Mouse (Mus musculus): ENCODE measurements around the gene Tmem262. TPM values are rescaled to one million over a fixed set of nuclear protein-coding genes. Genes with fewer than 3 reads are reported as not detected.

Tmem262 gene
- polyA plus RNA-seq, 2 experiments: 0.20 TPM; not detected in 1

GRCm38 (mm10) chr19:6117986-6118676 is 38.3 kb downstream of the Tmem262 start, which contains the start of gene Sac3d1:
Gene Sac3d1, minus strand, starts transcription at chr19:6118650.
- Histone ChIP-seq H3K36me3 (ENCODE audit: control insufficient read depth, insufficient read depth, low read length) (peaks cover 31% of the 10 kb centered on the region), H3K27me3 (ENCODE audit: control insufficient read depth, insufficient read depth, low read length) (no peaks in the 10 kb centered on the region)
- WGBS: under 1% methylated on average over 67 of the region's 77 CpGs

GRCm38 (mm10) chr19:6118677-6119185 is 38.9 kb downstream of the Tmem262 start:
- peak overlapping the region; percentile 79 for H3K9ac ChIP-seq (ENCODE audit: low read depth, low read length, severe bottlenecking)
- peak overlapping the region; percentile 83 for H3K4me2 ChIP-seq (replicated peaks; ENCODE audit: low read depth, low read length, severe bottlenecking)
- no peaks in the 10 kb centered on the region for H3K27me3 ChIP-seq (ENCODE audit: control insufficient read depth, insufficient read depth, low read length)
- peaks cover 10% of the 10 kb centered on the region for H3K4me1 ChIP-seq (ENCODE audit: control insufficient read depth, insufficient read depth, low read length)
- TF ChIP-seq POLR2A (IDR thresholded peaks at IDR 0.05; ENCODE audit: borderline replicate concordance, extremely low read depth, insufficient read depth, insufficient read length): no peak
- H3K9me3 ChIP-seq (ENCODE audit: control insufficient read depth, low read length): no peaks in the 10 kb centered on the region
- WGBS: 3% methylated on average over 8 of the region's 8 CpGs
- peaks cover 33% of the 10 kb centered on the region for H3K36me3 ChIP-seq (ENCODE audit: control insufficient read depth, insufficient read depth, low read length)
- H3K27ac ChIP-seq (replicated peaks; ENCODE audit: low read depth, low read length): peak overlapping the region; percentile 93
- no peak for ATAC-seq (ENCODE audit: low FRiP score, low read depth)
- peak overlapping the region; percentile 88 for H3K4me3 ChIP-seq (replicated peaks; ENCODE audit: low read length)
- no peak for DNase-seq (ENCODE audit: low spot score)

More at GRCm38 (mm10) chr19:6117986-6118676, 38.3 kb downstream of the Tmem262 start, which contains the start of gene Sac3d1:
- DNase-seq (ENCODE audit: low spot score) (peak; percentile 96), ATAC-seq (ENCODE audit: low FRiP score, low read depth) (peak; percentile 90)
- H3K9ac ChIP-seq (ENCODE audit: low read depth, low read length, severe bottlenecking): peak within 1 kb of the TSS; percentile 79
- peak within 1 kb of the TSS; percentile 88 for H3K4me3 ChIP-seq (replicated peaks; ENCODE audit: low read length)
- H3K4me2 ChIP-seq (replicated peaks; ENCODE audit: low read depth, low read length, severe bottlenecking): peak within 1 kb of the TSS; percentile 83
- H3K4me1 ChIP-seq (ENCODE audit: control insufficient read depth, insufficient read depth, low read length): peaks cover 10% of the 10 kb centered on the region
- no peaks in the 10 kb centered on the region for H3K9me3 ChIP-seq (ENCODE audit: control insufficient read depth, low read length)
- H3K27ac ChIP-seq (replicated peaks; ENCODE audit: low read depth, low read length): peak within 1 kb of the TSS; percentile 93
- TF ChIP-seq POLR2A (IDR thresholded peaks at IDR 0.05; ENCODE audit: borderline replicate concordance, extremely low read depth, insufficient read depth, insufficient read length): peak; percentile 81; the same call in 1 of the 2 replicates

- Histone ChIP-seq H3K27me3 (ENCODE audit: control insufficient read depth, insufficient read depth, low read length) (no peaks in the 10 kb centered on the region), H3K4me3 (replicated peaks; ENCODE audit: low read length) (no peak overlapping the region), H3K9ac (ENCODE audit: low read depth, low read length, severe bottlenecking) (no peak overlapping the region), H3K9me3 (ENCODE audit: control insufficient read depth, low read length) (no peaks in the 10 kb centered on the region), H3K36me3 (ENCODE audit: control insufficient read depth, insufficient read depth, low read length) (peaks cover 14% of the 10 kb centered on the region), H3K27ac (replicated peaks; ENCODE audit: low read depth, low read length) (no peak overlapping the region), H3K4me2 (replicated peaks; ENCODE audit: low read depth, low read length, severe bottlenecking) (no peak overlapping the region), H3K4me1 (ENCODE audit: control insufficient read depth, insufficient read depth, low read length) (peaks cover 9% of the 10 kb centered on the region)
- WGBS: 19% methylated on average over 10 of the region's 19 CpGs
- no peak for ATAC-seq (ENCODE audit: low FRiP score, low read depth)
- no peak for DNase-seq (ENCODE audit: low spot score)
- TF ChIP-seq POLR2A (IDR thresholded peaks at IDR 0.05; ENCODE audit: borderline replicate concordance, extremely low read depth, insufficient read depth, insufficient read length): no peak
Measured at GRCm38 (mm10) chr19:6121761-6122160, 41.9 kb downstream of the Tmem262 start.

- Histone ChIP-seq H3K4me1 (ENCODE audit: control insufficient read depth, insufficient read depth, low read length) (peaks cover 6% of the 10 kb centered on the region), H3K27ac (replicated peaks; ENCODE audit: low read depth, low read length) (no peak overlapping the region), H3K4me2 (replicated peaks; ENCODE audit: low read depth, low read length, severe bottlenecking) (no peak overlapping the region), H3K9ac (ENCODE audit: low read depth, low read length, severe bottlenecking) (no peak overlapping the region), H3K36me3 (ENCODE audit: control insufficient read depth, insufficient read depth, low read length) (peaks cover 14% of the 10 kb centered on the region), H3K9me3 (ENCODE audit: control insufficient read depth, low read length) (no peaks in the 10 kb centered on the region), H3K4me3 (replicated peaks; ENCODE audit: low read length) (no peak overlapping the region), H3K27me3 (ENCODE audit: control insufficient read depth, insufficient read depth, low read length) (no peaks in the 10 kb centered on the region)
- DNase-seq (ENCODE audit: low spot score) (no peak), ATAC-seq (ENCODE audit: low FRiP score, low read depth) (no peak)
- 68% methylated on average over 8 of the region's 8 CpGs for WGBS
- no peak for TF ChIP-seq POLR2A (IDR thresholded peaks at IDR 0.05; ENCODE audit: borderline replicate concordance, extremely low read depth, insufficient read depth, insufficient read length)
Measured at GRCm38 (mm10) chr19:6123330-6123729, 43.5 kb downstream of the Tmem262 start.

DNA sequence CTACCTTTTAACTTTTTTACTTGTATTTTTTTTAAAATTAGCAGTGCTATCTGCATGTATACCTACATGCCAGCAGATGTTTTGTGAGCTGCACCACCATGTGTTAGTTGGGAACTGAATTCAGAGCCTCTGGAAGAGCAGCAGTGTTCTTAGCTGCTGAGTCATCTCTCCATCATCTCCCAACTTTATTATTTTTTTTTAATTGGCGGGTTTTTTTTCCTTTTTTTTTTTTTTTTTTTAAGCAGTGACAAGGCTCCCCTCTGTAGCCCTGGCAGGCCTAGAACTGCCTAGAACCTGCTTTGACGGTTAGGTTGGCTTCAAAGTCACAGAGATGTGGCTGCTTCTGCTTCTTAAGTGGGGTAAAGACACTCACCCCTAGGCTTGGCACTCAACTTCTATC is 45.1 kb downstream of the Tmem262 start:
- no peak overlapping the region for H3K9ac ChIP-seq (ENCODE audit: low read depth, low read length, severe bottlenecking)
- ATAC-seq (ENCODE audit: low FRiP score, low read depth): no peak
- TF ChIP-seq POLR2A (IDR thresholded peaks at IDR 0.05; ENCODE audit: borderline replicate concordance, extremely low read depth, insufficient read depth, insufficient read length): no peak
- no peaks in the 10 kb centered on the region for H3K9me3 ChIP-seq (ENCODE audit: control insufficient read depth, low read length)
- no peak overlapping the region for H3K27ac ChIP-seq (replicated peaks; ENCODE audit: low read depth, low read length)
- DNase-seq (ENCODE audit: low spot score): no peak
- H3K4me3 ChIP-seq (replicated peaks; ENCODE audit: low read length): no peak overlapping the region
- peaks cover 14% of the 10 kb centered on the region for H3K36me3 ChIP-seq (ENCODE audit: control insufficient read depth, insufficient read depth, low read length)
- peaks cover 3% of the 10 kb centered on the region; the same call in 1 of the 2 replicates for H3K4me1 ChIP-seq (ENCODE audit: control insufficient read depth, insufficient read depth, low read length)
- no peak overlapping the region for H3K4me2 ChIP-seq (replicated peaks; ENCODE audit: low read depth, low read length, severe bottlenecking)
- WGBS: 68% methylated on average over 2 of the region's 2 CpGs
- H3K27me3 ChIP-seq (ENCODE audit: control insufficient read depth, insufficient read depth, low read length): no peaks in the 10 kb centered on the region

Measured in limb, embryonic 14.5 days (tissue).